Mouse (Mus musculus) cerebellum, adult 2 months (tissue): Measurements from ENCODE around the gene Ddx39b. TPM values are rescaled to one million over a fixed set of nuclear protein-coding genes. Genes with fewer than 3 reads are reported as not detected.
A peak's percentile ranks its signal among the peaks of the same experiment; 100 is the strongest.

Experiments used
- DNase-seq, 2 experiments: peaks; one replicate each; pipeline ENCODE4 v3.0.0; 2021
- H3K27ac ChIP-seq: fragments of 200-500 bp; 2 replicates; pipeline ENCODE4 v1.5.1; 2012; ENCODE audit warnings: low read length, control low read depth, inconsistent platforms; ENCODE audit not compliant: insufficient read depth
- H3K27me3 ChIP-seq: fragments of 200-500 bp; 2 replicates; pipeline ENCODE4 v1.6.1; 2012; ENCODE audit warnings: inconsistent platforms, mild to moderate bottlenecking, low read length, moderate library complexity; ENCODE audit not compliant: control insufficient read depth, insufficient read depth
- H3K4me1 ChIP-seq: fragments of 200-500 bp; 2 replicates; pipeline ENCODE4 v1.6.1; 2011; ENCODE audit warnings: low read length; ENCODE audit not compliant: control insufficient read depth, insufficient read depth
- H3K4me3 ChIP-seq: fragments of 200-500 bp; replicated peaks from 2 replicates; pipeline ENCODE3; 2011; ENCODE audit warnings: mild to moderate bottlenecking, low read depth, low read length, control low read depth; ENCODE audit not compliant: insufficient read depth
- CTCF ChIP-seq: fragments of 200-500 bp; IDR thresholded peaks from 2 replicates; pipeline ENCODE4 v1.5.1; 2011; ENCODE audit warnings: low read depth, mild to moderate bottlenecking, control low read depth, low read length, moderate library complexity, borderline replicate concordance; ENCODE audit not compliant: insufficient read depth
- POLR2A ChIP-seq: fragments of 200-500 bp; IDR thresholded peaks from 2 replicates; pipeline ENCODE4 v1.6.1; 2011; ENCODE audit warnings: low read length, control low read depth, borderline replicate concordance; ENCODE audit not compliant: insufficient read depth
- WGBS: fragments of 180-500 bp; shearing (Covaris S2); methylation state at CpG from one replicate; pipeline ENCODE4 v1.1.7; 2018; 5-methylcytosine and 5-hydroxymethylcytosine counted together
- polyA plus RNA-seq: library from polyadenylated mRNA; depleted of rRNA; stranded (reverse); fragments of >200 nt; gene quantifications from 2 replicates; pipeline ENCODE4 v1.2.3, GENCODE M21; 2012

The Ddx39b gene
- polyA plus RNA-seq, 1 experiment = 438 TPM

GRCm38 (mm10) chr17:35255704-35256103, 14.2 kb downstream of the Ddx39b start:
- Histone ChIP-seq H3K27ac (no peak overlapping the region), H3K4me3 (no peak overlapping the region), H3K4me1 (peaks cover 17% of the 10 kb centered on the region), H3K27me3 (no peaks in the 10 kb centered on the region)
- 50% methylated on average over 4 of the region's 4 CpGs for WGBS
- no peak for DNase-seq
- TF ChIP-seq POLR2A (no peak), CTCF (no peak)

GRCm38 (mm10) chr17:35257378-35257777, 15.8 kb downstream of the Ddx39b start:
- Histone ChIP-seq H3K27me3 (no peaks in the 10 kb centered on the region), H3K4me1 (peaks cover 11% of the 10 kb centered on the region), H3K4me3 (no peak overlapping the region), H3K27ac (no peak overlapping the region)
- TF ChIP-seq CTCF (no peak), POLR2A (no peak)
- WGBS = 72% methylated on average over 1 of the region's 1 CpGs
- DNase-seq = no peak

- TF ChIP-seq CTCF = peak; percentile 85
- no peak for TF ChIP-seq POLR2A
- peak; percentile 90 to 95 for DNase-seq
- H3K27me3 ChIP-seq = no peaks in the 10 kb centered on the region
- H3K4me1 ChIP-seq = peaks cover 6% of the 10 kb centered on the region
- peak overlapping the region; percentile 54 for H3K4me3 ChIP-seq
- 2% methylated on average over 17 of the region's 17 CpGs for WGBS
- H3K27ac ChIP-seq = no peak overlapping the region
Observed at GRCm38 (mm10) chr17:35257824-35258491, 16.4 kb downstream of the Ddx39b start.

- no peak for DNase-seq
- no peak overlapping the region for H3K27ac ChIP-seq
- 51% methylated on average over 14 of the region's 14 CpGs for WGBS
- no peaks in the 10 kb centered on the region for H3K4me1 ChIP-seq
- H3K4me3 ChIP-seq = no peak overlapping the region
- H3K27me3 ChIP-seq = no peaks in the 10 kb centered on the region
- TF ChIP-seq CTCF (no peak), POLR2A (no peak)
Observed at GRCm38 (mm10) chr17:35258492-35259478, 17.2 kb downstream of the Ddx39b start.

- H3K27ac ChIP-seq = no peak overlapping the region
- H3K27me3 ChIP-seq = no peaks in the 10 kb centered on the region
- TF ChIP-seq POLR2A (no peak), CTCF (no peak)
- no peak for DNase-seq
- 27% methylated on average over 4 of the region's 4 CpGs for WGBS
- H3K4me3 ChIP-seq = no peak overlapping the region
- H3K4me1 ChIP-seq = no peaks in the 10 kb centered on the region
Observed at GRCm38 (mm10) chr17:35259621-35260020, 18.1 kb downstream of the Ddx39b start.

- Histone ChIP-seq H3K4me1 (no peaks in the 10 kb centered on the region), H3K27me3 (no peaks in the 10 kb centered on the region), H3K4me3 (no peak overlapping the region), H3K27ac (no peak overlapping the region)
- 71% methylated on average over 13 of the region's 13 CpGs for WGBS
- TF ChIP-seq CTCF (no peak), POLR2A (no peak)
- DNase-seq = no peak
Observed at GRCm38 (mm10) chr17:35261651-35262050, 20.1 kb downstream of the Ddx39b start.

GRCm38 (mm10) chr17:35262664-35263522, 21.3 kb downstream of the Ddx39b start, which contains the start of gene H2-D1:
Gene H2-D1, plus strand, starts transcription at chr17:35262730.
- H3K27ac ChIP-seq = 0 out of 2 replicates have a peak within 1 kb of the TSS, but pooled peaks have one; percentile 36
- H3K4me3 ChIP-seq = peak within 1 kb of the TSS; percentile 59
- TF ChIP-seq CTCF = no peak
- TF ChIP-seq POLR2A = peak; percentile 87
- no peaks in the 10 kb centered on the region for H3K4me1 ChIP-seq
- DNase-seq = peak; percentile 93 to 96
- no peaks in the 10 kb centered on the region for H3K27me3 ChIP-seq
- under 1% methylated on average over 67 of the region's 73 CpGs for WGBS
